Mouse (Mus musculus): Measurements from ENCODE around the gene Gm28845.
"Not testable (repeated sequence)": the region's sequence is repeated elsewhere in the genome, so short reads cannot be mapped to it uniquely, and the experiment has no call there.

The Gm28845 gene

DNA sequence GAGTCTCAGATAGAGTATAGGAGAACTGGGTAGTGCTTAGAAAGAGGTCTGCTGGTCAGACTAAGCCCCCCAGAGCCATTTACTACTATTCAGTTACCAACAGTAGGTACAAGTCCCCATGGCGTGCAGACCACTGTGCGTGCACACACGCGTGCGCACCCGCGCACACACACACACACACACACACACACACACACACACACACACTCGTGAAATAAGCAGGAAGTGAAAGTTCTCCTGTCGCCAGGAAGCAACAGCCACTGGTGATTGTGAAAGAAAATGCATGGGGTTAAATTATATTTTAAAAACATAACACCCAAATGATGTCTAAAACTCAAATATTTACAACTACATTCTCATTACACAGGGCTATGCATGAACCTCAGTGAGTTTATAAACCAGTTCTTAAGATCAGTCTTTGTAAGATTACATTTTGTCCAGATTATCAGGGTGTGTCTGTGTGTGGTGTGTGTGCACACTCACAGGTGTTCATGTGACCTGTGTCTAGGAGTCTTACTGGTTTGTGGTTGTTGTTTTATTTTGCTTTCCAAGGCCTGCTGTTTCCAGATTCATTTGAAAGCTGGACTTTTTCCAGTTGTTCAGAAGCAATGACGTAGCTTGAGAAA, 11.6 kb downstream of the Gm28845 start:
- DNase-seq, result no peak

DNA sequence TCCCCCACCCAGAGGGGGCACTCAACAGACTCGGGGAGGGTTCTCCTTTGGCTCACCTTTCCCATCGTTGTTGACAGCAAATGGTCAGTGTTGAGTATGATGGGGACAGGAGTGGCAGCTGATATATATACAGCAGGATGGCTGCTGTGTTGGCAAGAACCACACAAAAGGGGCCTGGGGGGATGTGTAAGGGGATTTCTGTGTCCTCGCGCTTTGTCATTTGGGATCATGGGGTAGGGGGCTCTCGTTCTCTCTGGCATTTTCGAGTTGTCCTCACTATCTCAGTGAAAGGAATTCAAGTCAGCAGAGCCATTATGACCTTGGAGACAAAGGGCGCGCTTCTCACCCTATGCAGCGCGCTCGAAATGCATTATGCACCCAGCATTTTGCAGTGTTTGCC, 16.1 kb downstream of the Gm28845 start, which contains the start of gene Cryga:
Gene Cryga (minus strand): TSS at position 101 of the 400 bp plus-strand sequence.
- DNase-seq, result no peak

GRCm38 (mm10) chr1:65096953-65097352, 22.4 kb downstream of the Gm28845 start:
- DNase-seq, result no peak

DNA sequence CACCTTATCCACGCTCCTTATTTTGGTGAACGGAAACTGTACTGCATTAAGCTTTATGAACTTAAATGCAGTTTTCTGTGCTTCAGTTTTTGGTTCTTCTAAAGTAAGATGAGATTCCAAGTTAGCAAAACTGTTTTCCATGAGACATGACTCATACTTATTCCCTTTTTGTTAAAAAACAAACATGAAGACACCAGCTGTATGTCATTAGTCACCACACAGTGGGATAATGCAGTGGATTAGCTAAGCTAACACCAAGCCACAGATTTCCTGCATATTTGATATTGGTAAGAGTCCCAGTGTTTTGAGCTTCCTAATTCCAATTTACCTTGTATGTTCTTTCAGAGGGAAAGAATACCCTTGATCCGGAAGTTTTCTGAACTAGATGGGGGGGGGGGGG, 27.8 kb downstream of the Gm28845 start:
- DNase-seq, result no peak

GRCm38 (mm10) chr1:65090370-65090769, 29.0 kb downstream of the Gm28845 start:
- DNase-seq, result no peak

GRCm38 (mm10) chr1:65088567-65089356, 30.6 kb downstream of the Gm28845 start:
- DNase-seq, result no peak

DNA sequence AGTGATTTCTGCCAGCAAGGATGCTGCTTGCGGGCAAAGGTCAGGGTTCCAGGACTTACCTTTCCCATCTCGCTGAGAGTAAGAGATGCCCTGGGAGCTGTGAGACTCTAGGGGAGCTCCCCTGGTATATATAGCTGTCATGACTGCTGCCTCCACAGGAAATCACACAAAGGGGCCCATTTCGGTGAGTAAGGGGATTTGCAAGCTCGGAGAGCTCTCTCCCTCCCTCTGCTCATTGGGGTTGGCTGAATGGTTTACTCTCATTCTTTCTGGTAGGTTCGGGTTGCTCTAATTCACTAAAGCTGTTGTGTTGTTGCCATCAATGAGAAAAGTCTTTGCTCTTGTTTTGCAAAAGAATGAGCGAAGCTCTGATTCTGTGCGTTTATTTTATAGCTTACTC, 37.2 kb downstream of the Gm28845 start, which contains the start of gene Crygb:
Gene Crygb (minus strand): TSS at position 101 of the 400 bp plus-strand sequence.
- no peak for DNase-seq

GRCm38 (mm10) chr1:65075607-65076006, 43.8 kb downstream of the Gm28845 start:
- no peak for DNase-seq

GRCm38 (mm10) chr1:65073589-65073988, 45.8 kb downstream of the Gm28845 start, which contains the start of gene Crygc:
Gene Crygc (minus strand): TSS chr1:65073689.
- no peak for DNase-seq

DNA sequence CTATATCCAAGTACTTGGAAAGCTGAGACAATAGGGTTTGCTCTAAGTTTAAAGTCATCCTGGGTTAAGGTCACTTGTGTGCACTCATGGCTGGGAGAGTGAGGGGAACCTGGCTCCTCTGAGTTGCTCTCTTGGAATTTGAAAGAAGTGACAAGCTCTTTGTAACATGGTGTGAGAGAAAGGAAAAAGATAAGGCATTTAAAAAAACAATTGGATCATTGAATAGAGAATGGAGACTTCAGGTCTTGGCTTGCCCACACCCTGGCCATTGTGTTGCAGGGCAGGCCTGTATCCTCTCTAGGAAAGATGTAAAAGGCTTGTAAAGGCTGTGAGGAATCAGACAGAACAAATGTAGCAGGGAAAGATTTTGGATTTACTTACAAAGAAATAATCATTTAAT, 51.5 kb downstream of the Gm28845 start:
- no peak for DNase-seq

DNA sequence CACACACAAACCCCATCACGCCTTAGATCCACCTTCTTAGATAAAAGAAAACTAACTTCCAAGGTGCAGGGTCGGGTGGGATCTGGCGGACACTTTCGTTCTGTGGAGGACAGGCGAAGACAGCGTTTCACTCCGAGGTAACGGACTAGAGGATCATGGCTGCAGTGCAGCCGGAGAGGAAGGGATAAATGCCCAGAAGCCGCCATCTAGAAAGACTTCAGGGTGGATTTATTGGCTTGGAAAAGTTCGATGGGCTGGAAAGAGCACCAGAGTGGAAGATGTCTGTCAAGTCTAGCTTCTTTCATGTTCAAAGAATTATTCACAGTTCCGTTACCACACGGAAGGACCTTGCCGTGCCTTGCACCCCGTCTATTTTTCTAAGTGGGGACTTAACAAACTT, 55.2 kb downstream of the Gm28845 start:
- no peak for DNase-seq

DNA sequence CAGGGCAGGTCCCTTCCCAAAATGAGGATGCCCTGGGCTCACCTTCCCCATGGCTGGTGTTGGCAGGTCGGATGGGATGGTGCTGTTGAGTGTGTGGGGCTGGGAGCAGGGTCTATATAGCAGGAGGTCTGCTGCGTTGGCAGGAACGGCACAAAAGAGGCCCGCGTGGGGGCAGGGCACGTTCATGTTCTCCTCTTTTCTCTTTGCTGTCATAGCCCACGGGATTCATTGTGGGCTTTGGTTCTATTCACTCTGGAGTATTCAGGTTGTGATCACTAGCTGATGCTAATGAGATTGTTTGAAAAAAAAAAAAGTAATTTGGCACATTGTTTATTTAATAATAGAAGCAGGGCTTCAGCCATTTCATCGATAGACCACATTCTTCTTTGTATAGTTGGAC, 56.0 kb downstream of the Gm28845 start, which contains the start of gene Crygd:
Gene Crygd (minus strand): TSS at position 101 of the 400 bp plus-strand sequence.
- no peak for DNase-seq

GRCm38 (mm10) chr1:65052140-65052539, 67.2 kb downstream of the Gm28845 start:
- DNase-seq, result no peak

DNA sequence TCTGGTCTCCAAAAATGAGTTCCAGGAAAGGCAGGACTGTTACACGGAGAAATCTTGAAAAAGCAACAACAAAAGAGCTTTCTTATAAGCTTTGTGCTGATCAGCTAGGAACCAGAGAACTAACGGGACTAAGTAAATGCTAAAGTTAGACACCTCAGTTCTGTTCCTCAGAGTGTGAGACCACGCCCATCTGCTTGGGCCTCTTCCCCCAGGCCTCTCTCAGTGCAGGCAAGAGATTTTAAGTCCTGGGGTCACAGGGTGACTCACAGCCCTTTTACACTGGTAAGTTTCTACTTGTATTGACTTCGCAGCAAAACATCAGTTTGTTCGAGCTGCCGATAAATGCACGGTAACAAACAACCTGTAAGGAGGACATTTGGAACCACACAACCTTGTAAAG, 67.7 kb downstream of the Gm28845 start:
- no peak for DNase-seq

DNA sequence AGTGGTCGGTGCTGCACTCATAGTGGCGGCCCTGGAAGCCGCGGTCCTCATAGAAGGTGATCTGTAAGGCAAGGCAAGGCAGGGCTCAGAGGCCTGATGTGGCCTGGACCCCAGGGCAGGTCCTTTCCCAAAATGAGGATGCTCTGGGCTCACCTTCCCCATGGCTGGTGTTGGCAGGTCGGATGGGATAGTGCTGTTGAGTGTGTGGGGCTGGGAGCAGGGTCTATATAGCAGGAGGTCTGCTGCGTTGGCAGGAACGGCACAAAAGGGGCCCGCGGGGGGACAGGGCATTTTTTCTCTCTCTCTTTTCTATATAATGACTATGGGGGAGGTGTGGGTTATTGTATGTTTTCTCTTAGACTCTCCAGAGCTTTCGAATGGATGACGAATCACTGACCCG, 68.4 kb downstream of the Gm28845 start, which contains the start of gene Cryge:
Gene Cryge (minus strand): TSS at position 198 of the 400 bp plus-strand sequence.
- not testable (repeated sequence) for DNase-seq
